Mouse (Mus musculus): ENCODE measurements around the gene Zfp428.
"Not testable (repeated sequence)": the region's sequence is repeated elsewhere in the genome, so short reads cannot be mapped to it uniquely, and the experiment has no call there.

The Zfp428 gene

DNA sequence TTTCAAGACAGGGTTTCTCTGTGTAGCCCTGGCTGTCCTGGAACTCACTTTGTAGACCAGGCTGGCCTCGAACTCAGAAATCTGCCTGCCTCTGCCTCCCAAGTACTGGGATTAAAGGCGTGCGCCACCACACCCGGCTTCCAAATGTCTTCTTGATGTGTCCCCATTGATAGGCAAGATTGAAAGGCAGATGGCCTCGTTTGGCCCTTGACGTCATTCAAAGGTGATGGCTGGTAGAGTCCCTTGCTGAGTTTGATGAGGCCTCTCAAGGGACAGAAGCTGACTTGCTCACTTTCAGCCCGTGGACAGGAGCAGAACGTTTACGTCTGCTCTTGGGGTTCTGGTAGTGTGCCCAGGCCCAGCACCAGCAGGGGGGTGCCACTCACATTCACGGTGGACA is 13.2 kb downstream of the Zfp428 start:
- DNase-seq (ENCODE audit: low spot score in 2 of 2) = not testable (repeated sequence)

DNA sequence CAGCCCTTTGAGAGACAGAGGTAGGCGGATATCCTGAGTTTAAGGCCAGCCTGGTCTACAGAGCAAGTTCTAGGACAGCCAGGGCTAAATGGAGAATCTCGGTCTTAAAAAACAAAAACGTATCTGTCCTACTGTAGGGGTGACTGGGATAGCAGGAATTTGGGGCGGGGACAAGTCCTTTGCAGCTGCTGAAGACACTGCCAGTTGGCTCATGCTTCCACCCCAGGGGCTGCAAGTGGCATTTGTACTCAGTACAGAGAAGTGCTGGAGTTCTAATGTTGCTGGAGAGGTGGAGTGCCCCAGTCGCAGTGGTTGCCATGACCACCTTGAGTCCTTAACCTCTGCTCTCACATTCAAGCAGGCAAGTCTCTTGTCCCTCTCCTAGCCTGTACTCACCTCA is 16.0 kb downstream of the Zfp428 start:
- no peak for DNase-seq (ENCODE audit: low spot score in 2 of 2)

DNA sequence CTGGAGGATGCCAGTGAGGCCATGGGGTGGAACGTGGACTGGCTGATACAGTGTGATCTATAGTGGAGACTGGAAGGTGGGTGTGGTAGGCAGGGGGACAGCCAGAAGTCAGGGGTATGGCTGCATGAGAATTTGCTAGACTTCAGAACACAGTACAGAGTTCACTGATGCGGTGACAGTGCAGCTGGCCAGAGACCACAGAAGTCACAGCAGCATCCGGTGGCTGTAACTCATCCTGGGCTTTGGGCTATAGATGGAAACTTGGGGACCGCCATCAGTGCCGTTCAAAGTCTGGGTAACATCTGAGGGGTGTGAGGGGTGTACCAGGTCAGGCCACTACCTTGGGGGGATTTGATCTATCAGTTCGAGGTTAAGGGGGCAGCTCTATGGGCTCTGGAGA is 16.9 kb downstream of the Zfp428 start:
- no peak for DNase-seq (ENCODE audit: low spot score in 2 of 2)

DNA sequence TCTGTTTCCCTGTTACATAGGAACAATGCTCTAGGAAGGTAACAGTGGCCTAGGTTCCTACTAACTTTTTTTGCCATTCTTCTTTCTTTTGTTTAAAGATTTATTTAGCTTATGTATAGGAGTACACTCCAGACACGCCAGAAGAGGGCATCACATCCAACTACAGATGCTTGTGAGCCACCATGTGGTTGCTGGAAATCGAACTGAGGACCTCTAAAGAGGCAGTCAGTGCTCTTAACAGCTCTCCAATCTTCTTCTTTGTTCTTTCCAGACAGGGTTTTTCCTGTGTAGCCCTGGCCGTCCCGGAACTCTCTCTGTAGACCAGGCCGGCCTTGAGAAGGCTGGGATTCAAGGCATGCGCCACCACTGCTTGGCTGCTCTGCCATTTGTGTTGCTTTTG is 18.2 kb downstream of the Zfp428 start:
- no peak for DNase-seq (ENCODE audit: low spot score in 2 of 2)

DNA sequence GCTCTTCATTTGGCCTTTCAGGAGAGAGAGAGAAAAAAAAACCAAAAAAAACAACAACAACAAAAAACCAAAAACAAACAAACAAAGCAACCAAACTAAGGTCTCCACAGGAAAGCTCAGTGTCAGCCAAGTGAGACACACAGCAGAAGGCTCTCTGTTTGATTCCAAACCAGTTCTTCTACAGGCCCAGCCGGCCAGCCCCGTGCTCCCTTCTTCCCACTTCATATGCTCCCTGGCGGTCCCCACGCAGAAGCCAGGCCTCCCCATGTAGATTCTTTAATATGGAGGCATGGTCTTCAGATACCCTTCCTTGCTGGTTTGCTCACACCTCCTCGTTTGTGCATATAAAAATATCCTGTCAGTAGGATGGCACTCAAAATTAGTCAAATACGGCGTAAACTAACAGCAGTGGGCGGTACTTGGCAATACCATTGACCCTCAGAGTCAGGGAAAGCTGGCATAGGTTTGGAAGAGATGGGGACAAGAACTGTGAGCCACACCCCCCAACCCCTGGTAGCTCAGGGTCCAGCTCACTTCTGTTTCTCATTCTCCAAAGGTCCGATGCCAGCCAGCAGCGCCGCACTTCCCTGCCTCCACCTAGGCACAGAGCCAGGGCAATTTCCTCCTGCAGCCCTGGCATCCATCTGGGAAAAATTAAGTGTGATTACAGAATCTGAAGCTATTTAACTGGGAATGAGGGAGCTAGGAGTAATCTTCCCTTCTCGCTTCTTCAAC is 19.0 kb downstream of the Zfp428 start:
- no peak for DNase-seq (ENCODE audit: low spot score in 2 of 2)

DNA sequence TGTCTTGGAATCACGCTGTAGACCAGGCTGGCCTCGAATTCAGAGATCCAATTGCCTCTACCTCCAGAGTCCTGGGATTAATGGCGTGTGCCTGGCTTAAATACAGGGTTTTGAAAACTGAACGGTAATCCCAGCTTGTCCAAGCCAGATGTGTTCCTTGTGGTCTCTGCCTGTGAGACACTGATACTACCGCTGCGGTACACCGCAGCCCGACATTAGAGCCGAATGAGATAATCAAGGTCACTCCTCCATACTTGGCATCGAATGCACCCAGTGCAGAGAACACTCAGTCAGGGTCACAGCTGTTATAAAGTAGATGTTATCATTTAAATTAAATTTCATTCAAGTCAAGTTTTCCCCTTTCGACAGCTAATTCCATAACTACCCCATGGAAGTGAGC is 22.1 kb downstream of the Zfp428 start:
- DNase-seq (ENCODE audit: low spot score in 2 of 2) = no peak

DNA sequence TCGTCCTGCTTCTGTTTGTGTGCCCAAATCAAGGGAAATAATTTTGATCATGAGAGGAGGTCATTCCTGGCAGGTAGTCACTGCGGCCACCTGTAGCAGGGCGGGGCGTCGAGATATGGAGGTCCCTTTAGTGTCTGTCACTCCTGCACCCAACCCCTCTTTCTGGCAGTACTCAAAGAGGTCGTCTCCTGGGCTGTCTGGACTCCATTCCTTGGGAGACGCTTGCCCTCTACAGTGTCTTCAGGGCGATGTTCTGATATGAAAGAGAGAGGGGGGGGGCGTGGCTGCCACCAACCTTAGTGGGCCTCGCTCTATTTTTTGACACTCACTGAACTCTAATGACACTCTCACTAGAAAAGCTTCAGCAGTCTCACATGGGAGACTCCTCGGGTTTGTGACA is 22.8 kb downstream of the Zfp428 start:
- no peak for DNase-seq (ENCODE audit: low spot score in 2 of 2)

DNA sequence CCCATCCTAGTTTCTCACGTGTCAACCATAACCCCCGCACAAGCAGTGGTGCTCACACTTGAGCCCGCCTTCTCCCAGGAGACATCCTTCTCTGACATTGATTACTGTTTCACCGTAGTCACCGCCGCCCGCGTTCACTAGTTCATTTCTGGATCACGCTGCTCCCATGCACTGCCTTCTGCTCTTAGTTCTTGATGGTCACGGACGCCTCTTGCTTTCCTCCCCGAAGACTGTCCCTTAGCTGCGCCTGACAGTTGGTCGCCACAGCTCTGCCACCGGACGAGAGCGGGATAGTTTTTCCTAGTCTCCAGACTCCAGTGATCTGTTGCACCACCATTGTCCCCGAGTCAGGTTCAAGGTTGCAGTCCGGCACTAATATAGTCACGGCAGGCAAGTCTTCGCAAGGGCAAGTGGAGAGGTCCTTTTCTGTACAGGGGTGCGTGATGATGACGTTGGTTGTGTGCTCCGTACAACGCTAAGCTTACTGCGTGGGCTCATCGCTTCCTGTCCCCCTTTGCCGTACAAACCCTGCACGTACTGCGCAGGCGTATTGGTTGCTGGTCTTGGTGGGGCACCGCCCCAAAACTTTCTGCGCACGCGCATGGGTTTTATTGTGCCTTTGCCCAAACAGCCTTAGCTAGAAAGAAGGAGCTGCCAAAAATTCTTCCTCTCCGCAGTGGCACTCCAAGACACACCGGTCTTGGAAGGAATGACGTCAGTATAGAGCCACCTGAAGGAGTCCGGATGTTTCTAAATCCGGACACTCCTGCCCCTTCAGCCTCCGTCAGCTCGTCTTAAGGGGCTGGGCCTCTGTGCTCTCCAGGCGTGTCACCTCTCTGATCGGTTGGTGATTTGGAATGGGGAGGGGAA is 23.5 kb downstream of the Zfp428 start, which contains the start of gene Irgq:
TSS of gene Irgq (plus strand) at position 628 of the 870 bp plus-strand sequence.
- DNase-seq (ENCODE audit: low spot score in 2 of 2) = peak; percentile 98 to 99

DNA sequence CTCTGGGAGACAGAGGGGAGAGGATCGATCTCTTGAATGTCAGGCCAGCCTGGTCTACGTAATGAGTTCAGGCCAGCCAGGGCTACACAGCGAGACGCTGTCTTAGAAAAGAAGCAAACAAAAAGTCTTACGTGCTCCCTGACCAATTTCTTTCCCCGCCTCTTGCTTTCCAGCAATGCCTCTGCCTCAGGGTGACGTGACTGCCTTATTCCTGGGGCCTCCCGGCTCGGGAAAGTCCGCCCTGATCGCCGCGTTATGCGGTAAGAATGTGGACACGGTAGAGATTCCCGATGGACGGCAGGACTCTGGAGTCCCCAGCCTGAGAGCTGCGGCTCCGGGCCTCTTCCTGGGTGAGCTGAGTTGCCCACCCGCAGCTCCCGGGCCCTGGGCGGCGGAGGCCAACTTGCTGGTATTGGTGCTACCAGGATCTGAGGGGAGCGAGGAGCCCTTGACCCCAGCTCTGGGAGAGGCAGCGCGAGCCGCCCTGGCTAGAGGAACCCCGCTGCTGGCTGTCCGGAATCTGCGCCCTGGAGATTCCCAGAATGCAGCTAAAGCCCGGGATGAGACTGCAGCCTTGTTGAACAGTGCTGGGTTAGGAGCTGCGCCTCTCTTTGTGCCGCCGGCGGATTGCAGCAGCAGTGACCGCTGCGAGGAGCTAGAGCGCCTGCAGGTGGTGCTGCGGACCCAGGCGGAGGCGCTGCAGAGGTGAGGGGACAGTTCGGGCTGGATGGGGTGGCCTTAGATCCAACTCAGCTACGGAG is 24.6 kb downstream of the Zfp428 start:
- peak; percentile 51 to 74 for DNase-seq (ENCODE audit: low spot score in 2 of 2)

DNA sequence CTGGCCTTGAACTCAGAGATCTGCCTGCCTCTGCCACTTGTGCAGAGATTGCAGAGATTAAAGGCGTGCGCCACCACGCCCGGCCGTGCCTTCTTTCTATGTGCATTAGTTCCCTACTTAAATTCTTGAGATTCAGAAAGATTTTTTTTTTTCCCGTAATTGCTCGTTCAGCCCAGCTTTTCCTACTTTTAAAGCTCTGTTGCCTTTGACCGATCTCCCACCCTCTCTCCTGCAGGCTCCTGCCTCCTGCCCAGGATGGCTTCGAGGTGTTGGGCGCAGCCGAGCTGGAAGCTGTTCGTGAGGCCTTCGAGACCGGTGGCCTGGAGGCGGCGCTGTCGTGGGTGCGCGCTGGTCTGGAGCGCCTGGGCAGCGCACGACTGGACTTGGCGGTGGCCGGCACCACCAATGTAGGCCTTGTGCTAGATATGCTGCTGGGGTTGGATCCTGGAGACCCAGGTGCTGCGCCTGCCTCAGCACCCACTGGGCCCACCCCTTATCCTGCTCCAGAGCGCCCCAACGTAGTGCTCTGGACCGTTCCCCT is 26.3 kb downstream of the Zfp428 start:
- no peak for DNase-seq (ENCODE audit: low spot score in 2 of 2)

DNA sequence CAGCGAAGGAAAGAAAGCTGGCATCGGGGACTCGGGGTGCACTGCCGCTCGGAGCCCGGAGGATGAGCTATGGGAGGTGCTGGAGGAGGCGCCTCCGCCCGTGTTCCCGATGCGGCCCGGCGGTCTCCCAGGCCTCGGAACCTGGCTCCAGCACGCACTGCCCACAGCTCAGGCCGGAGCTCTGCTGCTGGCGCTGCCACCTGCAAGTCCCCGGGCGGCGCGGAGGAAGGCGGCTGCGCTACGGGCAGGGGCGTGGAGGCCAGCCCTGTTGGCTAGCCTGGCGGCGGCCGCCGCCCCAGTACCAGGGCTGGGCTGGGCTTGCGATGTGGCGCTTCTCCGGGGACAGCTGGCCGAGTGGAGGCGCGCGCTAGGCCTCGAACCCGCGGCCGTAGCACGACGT is 27.0 kb downstream of the Zfp428 start:
- DNase-seq (ENCODE audit: low spot score in 2 of 2) = no peak

DNA sequence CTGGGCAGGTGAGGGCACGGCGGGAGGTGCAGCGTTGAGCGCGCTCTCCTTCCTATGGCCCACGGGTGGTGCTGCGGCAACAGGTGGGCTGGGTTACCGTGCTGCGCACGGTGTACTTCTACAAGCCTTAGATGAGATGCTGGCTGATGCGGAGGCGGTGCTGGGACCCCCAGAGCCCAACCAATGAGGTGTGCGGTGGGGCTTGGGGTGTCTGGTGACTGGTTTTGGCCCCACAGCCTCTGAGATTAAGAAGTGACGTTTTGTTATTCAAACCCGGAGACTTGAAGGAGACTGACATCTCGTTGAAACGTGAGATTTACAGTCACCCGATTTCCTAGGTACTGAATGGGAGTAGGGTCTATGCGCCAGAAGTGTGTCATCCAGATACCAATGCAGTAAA is 27.5 kb downstream of the Zfp428 start:
- no peak for DNase-seq (ENCODE audit: low spot score in 2 of 2)

DNA sequence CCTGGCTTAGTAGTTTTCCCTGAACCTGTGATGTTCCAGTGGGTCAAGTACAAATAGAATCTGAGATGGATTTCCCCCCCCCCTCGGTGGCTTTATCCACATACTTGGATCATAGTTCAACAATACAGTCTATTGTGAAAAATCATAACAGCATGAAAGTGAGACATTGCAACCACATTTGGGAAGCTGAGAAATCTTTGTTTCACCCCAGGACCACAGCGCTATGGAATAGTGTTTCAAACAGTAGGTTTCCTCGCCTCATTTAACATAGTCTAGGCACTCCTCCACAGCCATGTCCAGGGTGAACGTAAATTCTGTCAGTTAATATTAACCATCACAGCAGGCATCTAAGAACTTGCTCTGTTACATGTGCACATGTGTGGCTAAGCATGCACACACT is 30.3 kb downstream of the Zfp428 start:
- DNase-seq (ENCODE audit: low spot score in 2 of 2) = no peak

DNA sequence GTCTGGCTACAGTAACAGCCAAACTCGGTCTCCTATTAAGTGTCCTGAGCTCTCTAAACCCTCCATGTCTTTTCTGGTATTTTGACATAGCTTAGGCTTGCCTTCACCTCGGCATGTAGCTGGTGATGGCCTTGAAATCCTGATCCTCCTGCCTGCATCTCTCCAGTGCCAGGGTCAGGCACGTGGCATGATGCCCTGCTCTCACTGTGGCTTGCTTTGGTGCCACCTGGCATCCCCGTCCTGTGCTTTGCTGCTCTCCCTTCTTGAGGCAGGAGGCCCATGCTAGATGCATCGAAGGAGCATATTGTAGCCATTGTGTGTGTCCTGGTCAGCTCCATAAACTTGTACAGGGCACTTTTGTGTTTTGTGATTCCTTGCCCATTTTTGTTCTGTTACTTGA is 30.8 kb downstream of the Zfp428 start:
- DNase-seq (ENCODE audit: low spot score in 2 of 2) = no peak

DNA sequence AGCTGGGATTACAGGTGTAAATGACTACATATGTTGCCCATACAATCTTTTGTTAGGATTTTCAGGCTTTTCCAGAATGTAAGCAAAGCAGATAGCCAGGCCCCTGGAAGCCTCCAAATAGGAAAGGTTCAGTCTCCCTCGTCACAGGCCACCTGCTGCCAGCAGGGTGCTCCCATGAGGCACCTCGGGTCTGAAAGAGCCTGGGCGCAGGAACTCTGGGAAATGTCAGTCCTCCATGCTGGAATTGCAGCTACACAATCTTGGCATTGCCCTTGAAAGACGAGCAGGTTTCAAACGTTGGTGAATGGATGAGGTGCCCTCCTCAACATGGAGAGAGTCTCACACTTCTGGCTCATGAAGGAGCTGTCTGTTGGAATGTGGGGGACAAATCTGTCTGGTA is 31.3 kb downstream of the Zfp428 start:
- no peak for DNase-seq (ENCODE audit: low spot score in 2 of 2)

DNA sequence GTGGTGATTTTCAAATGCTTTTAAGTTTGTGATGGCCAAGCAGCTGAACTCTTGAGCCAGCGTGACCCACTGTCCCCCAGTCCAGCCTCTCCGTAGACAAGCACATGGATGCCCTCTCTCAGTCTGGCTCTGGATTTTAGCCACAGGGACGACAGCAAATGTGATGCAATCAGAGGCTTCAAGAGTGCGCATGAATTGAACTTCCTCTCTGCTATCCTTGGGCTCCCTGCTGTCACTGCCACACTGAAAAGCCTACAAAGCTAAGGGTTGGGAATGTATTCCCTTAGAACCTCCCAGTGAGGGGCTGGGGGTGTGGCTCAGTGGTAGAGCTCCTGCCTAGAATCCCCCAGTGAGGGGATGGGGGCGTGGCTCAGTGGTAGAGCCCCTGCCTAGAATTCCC is 31.9 kb downstream of the Zfp428 start:
- no peak for DNase-seq (ENCODE audit: low spot score in 2 of 2)

DNA sequence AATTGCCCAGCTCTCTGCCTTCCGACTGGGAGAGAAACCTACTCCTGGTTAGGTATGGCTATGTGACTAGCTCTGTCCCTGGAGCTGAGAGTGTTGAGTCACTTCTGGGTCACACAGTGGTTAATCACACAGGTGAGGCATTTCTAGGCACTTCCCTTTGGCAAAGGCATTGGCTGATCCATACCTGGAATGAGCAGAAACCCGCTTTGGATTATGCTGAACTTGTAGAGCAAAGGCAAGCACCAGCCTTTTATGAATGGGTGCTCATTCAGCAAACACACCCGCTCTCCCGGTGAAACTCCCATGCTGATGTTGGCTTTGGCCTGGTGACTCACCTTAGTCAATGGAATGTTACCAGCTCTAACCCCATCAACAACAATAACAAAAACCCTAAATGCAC is 32.9 kb downstream of the Zfp428 start:
- DNase-seq (ENCODE audit: low spot score in 2 of 2) = no peak

DNA sequence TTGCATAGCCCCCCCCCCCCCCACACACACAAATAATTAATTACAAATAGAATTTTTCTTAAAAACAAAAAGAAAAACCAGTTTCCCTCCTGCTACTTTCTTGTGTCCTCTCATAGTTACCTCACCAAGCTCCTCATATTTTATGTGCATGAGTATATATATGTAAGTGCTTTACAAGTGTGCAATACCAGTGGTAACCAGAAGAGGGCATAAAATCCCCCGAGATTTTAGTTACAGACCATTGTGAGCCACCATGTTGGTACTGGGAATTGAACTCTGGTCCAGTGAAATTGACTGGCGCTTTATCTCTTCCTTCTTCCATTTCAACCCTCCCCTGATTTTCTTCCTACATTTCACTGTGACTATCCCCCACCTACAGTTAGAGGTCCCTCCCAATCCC is 37.7 kb downstream of the Zfp428 start:
- no peak for DNase-seq (ENCODE audit: low spot score in 2 of 2)

DNA sequence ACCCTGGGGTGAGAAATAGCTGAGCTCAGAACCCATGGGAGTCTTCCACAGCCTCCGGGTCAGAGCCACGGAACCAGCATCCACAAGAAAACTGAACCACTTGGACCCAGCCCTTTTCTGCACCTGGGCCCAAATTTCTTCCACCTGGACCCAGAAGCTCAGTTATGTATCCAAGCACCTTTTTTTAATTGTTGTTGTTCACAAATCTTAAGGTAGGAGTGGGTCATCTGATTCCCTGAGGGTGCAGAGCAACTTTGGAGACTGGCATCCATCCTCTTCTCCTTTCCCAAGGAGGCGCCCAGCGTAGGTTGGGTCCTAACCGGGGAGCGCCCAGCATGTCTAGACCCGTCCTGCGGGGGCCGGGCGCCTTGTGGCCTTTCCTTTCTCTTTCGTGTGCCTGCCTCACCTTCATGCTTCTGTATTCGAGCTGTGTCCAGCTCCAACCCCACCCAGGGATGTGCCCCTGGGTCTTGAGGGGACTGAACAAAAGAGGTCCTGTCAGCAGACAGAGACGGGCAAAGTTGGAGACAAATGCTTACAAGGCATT is 39.3 kb downstream of the Zfp428 start, which contains the start of the genes Pinlyp and Xrcc1:
TSS of gene Pinlyp (minus strand) at position 51 of the 547 bp plus-strand sequence.
TSS of gene Xrcc1 (plus strand) at position 222 of the 547 bp plus-strand sequence.
- no peak for DNase-seq (ENCODE audit: low spot score in 2 of 2)

DNA sequence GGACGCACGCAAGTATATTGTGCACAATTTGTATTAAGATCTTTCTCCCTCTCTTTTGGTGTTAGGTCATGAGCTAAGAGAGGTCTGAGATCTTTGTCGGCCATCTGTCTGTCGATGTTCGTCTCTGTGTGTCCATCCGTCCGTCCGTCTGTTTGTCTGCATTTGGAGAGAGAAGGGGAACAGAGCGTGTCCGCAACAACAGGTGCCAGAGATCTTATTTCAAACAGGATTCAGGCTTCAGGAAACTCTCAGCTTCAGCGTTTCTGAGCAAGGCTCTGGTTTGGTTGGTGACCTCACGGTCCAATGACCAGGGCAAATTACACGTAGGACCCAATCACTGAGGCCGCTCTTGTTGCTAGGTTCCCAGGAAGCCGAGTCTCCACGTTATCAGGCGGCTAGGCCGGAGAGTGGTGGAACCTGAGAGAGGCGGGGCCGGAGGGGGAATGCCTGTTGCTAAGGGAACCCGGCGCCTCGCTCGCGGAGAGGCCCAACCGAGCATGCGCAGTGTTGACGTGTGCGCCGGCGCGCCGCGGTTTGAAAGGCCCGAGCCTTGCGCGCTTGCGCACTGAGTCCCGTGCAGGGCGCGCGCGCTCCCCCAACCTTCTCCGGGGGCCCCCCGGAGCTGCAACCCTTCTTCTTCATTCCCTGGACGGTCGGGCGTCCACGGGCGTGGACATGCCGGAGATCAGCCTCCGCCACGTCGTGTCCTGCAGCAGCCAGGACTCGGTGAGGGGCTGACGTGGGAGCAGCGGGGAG is 40.0 kb downstream of the Zfp428 start:
- DNase-seq (ENCODE audit: low spot score in 2 of 2) = peak; percentile 99

DNA sequence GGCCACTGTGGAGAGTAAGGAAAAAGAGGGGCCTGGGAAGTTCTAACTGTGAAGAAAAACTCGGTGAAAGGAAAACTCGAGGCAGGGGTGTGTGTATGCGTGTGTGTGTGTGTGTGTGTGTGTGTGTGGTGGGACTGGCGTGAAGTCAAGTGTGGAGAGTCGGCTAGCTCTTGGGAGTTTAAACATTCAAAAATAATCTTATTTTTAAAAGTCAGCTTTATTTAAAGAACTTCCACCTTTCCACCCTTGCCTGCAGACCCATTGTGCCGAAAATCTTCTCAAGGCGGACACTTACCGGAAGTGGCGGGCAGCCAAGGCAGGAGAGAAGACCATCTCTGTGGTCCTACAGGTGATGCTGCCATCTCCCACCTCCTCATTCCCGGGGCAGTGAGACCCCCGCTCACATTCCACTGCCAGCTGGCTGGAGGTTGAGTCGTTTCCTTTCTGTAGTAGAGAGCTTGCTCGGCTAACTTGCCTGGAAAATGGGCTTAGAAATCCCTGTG is 40.8 kb downstream of the Zfp428 start:
- DNase-seq (ENCODE audit: low spot score in 2 of 2) = no peak

Data from natural killer cell, adult 2 months (primary cell).